Comparison of ENCODE assay signal across 10 mouse cellular contexts in genomic region chr2:30119641-30120051, GRCm38 (mm10). TPM values are rescaled to one million over a fixed set of nuclear protein-coding genes. Genes with fewer than 3 reads are reported as not detected.
DNase-seq lines count a peak whose midpoint lies in the region; ATAC-seq and TF ChIP-seq lines count a peak whose summit lies in the region.
"Had no signal": no experiment of that assay in that cellular context is flagged by ENCODE, and none has a peak within 500 bp of the region (broad histone marks: within the 10 kb centered on the region; RNA-seq: fewer than 3 reads in every experiment).

No protein-coding gene starts in this region.

- no peak for TF ChIP-seq EP300 in stomach, postnatal 0 days (optimal IDR thresholded peaks at IDR 0.05)

- intact Hi-C loops in left cerebral cortex, postnatal 4 days (cut with DNase I): no loop called here
- intact Hi-C loops in heart, postnatal 25 days (cut with DNase I): loop anchor here (5.0 kb wide), 1 partner anchor 33 kb away; no protein-coding TSS in a partner anchor

- peak overlapping the region; percentile 14; the same call in 1 of the 2 replicates for H3K9ac ChIP-seq in midbrain, embryonic 11.5 days (ENCODE audit: low read length)
- H3K9ac ChIP-seq in heart, embryonic 12.5 days: no peak overlapping the region
- no peak overlapping the region for H3K9ac ChIP-seq in stomach, postnatal 0 days (ENCODE audit: low read length)
- H3K9ac ChIP-seq: limb, embryonic 15.5 days had no signal

- H3K27me3 ChIP-seq in midbrain, embryonic 11.5 days (ENCODE audit: control insufficient read depth, insufficient read depth, low read length): no peaks in the 10 kb centered on the region
- H3K27me3 ChIP-seq in heart, embryonic 12.5 days (replicated peaks): no peaks in the 10 kb centered on the region
- no peaks in the 10 kb centered on the region for H3K27me3 ChIP-seq in stomach, postnatal 0 days (ENCODE audit: control insufficient read depth, insufficient read depth, low read length)
- H3K27me3 ChIP-seq: limb, embryonic 15.5 days had no signal

- H3K36me3 ChIP-seq in midbrain, embryonic 11.5 days (ENCODE audit: control insufficient read depth, insufficient read depth, low read length): no peaks in the 10 kb centered on the region
- peaks cover 8% of the 10 kb centered on the region; the same call in 1 of the 2 replicates for H3K36me3 ChIP-seq in heart, embryonic 12.5 days
- no peaks in the 10 kb centered on the region for H3K36me3 ChIP-seq in stomach, postnatal 0 days (ENCODE audit: control insufficient read depth, insufficient read depth, low read length)

- no peak overlapping the region for H3K4me3 ChIP-seq in midbrain, embryonic 11.5 days (ENCODE audit: low read depth, low read length)
- no peak overlapping the region for H3K4me3 ChIP-seq in heart, embryonic 12.5 days
- no peak overlapping the region for H3K4me3 ChIP-seq in stomach, postnatal 0 days (ENCODE audit: low read depth, low read length)
- H3K4me3 ChIP-seq: limb, embryonic 15.5 days had no signal

- no peak overlapping the region for H3K4me2 ChIP-seq in midbrain, embryonic 11.5 days
- H3K4me2 ChIP-seq in heart, embryonic 12.5 days: no peak overlapping the region
- no peak overlapping the region for H3K4me2 ChIP-seq in stomach, postnatal 0 days (replicated peaks; ENCODE audit: low read depth)
- H3K4me2 ChIP-seq: limb, embryonic 15.5 days had no signal

- H3K4me1 ChIP-seq in midbrain, embryonic 11.5 days (ENCODE audit: control insufficient read depth, insufficient read depth, low read length): peaks cover 14% of the 10 kb centered on the region
- peaks cover 13% of the 10 kb centered on the region for H3K4me1 ChIP-seq in heart, embryonic 12.5 days (replicated peaks)
- no peaks in the 10 kb centered on the region for H3K4me1 ChIP-seq in stomach, postnatal 0 days (replicated peaks; ENCODE audit: control insufficient read depth, insufficient read depth)

- H3K9me3 ChIP-seq in midbrain, embryonic 11.5 days (ENCODE audit: control insufficient read depth, low read length): no peaks in the 10 kb centered on the region
- no peaks in the 10 kb centered on the region for H3K9me3 ChIP-seq in heart, embryonic 12.5 days (replicated peaks)
- H3K9me3 ChIP-seq in stomach, postnatal 0 days (ENCODE audit: control insufficient read depth, low read length): no peaks in the 10 kb centered on the region
- H3K9me3 ChIP-seq: G1E; limb, embryonic 15.5 days had no signal

- TF ChIP-seq CTCF in stomach, postnatal 0 days (IDR thresholded peaks at IDR 0.05; ENCODE audit: low read depth): no peak

- DNase-seq in left cerebral cortex, adult 11 months (ENCODE audit: low spot score): peak; percentile 64
- no peak for DNase-seq in left cerebral cortex, postnatal 4 days
- DNase-seq in frontal cortex, postnatal 36 days (ENCODE audit: low spot score in 2 of 2): peak; percentile 74 to 76
- peak; percentile 62 for DNase-seq in midbrain, embryonic 11.5 days (ENCODE audit: low spot score, missing footprints)
- peak; percentile 41 for DNase-seq in thymus, postnatal 0 days (ENCODE audit: low spot score)
- DNase-seq in heart, postnatal 25 days (ENCODE audit: low spot score): no peak
- no peak for DNase-seq in stomach, postnatal 0 days (ENCODE audit: low spot score)

- 19% methylated on average over 6 of the region's 6 CpGs for WGBS in midbrain, embryonic 11.5 days
- 43% methylated on average over 6 of the region's 6 CpGs for WGBS in heart, embryonic 12.5 days
- WGBS in stomach, postnatal 0 days: 54% methylated on average over 6 of the region's 6 CpGs

- no peak overlapping the region for H3K27ac ChIP-seq in midbrain, embryonic 11.5 days (ENCODE audit: low read depth, low read length)
- no peak overlapping the region for H3K27ac ChIP-seq in heart, embryonic 12.5 days (ENCODE audit: poor library complexity, severe bottlenecking)
- no peak overlapping the region for H3K27ac ChIP-seq in stomach, postnatal 0 days (replicated peaks)
- H3K27ac ChIP-seq: limb, embryonic 15.5 days had no signal

- no peak for ATAC-seq in midbrain, embryonic 11.5 days (ENCODE audit: low FRiP score)
- no peak for ATAC-seq in heart, embryonic 12.5 days (ENCODE audit: insufficient number of reproducible peaks, low FRiP score)
- ATAC-seq in stomach, postnatal 0 days (ENCODE audit: low FRiP score, low TSS enrichment): no peak

RNA-seq across cellular contexts. Expression of gene Zer1, which starts 4.7 kb away (rescaled TPM):
- 10 to 100 TPM; 80.8 to 88.0 TPM for total RNA-seq in left cerebral cortex, postnatal 4 days (2021)
- 5.1 and 6.0 TPM in 2 replicates for polyA plus RNA-seq in midbrain, embryonic 11.5 days (2014; fragmentation: Nextera tagmentation; extraction: Ambion mirVana)
- 5.6 and 9.6 TPM in 2 replicates for polyA plus RNA-seq in thymus, postnatal 0 days (2015; fragmentation: Nextera tagmentation; extraction: Ambion mirVana)
- total RNA-seq in heart, postnatal 25 days (2021): 10 to 100 TPM; 23.5 to 26.7 TPM
- polyA plus RNA-seq in heart, embryonic 12.5 days (2016; fragmentation: Nextera tagmentation; extraction: Ambion mirVana): 5.7 and 6.1 TPM in 2 replicates
- polyA plus RNA-seq in stomach, postnatal 0 days (2015; fragmentation: Nextera tagmentation; extraction: Ambion mirVana): 2.9 and 3.1 TPM in 2 replicates

RNA-seq across cellular contexts. Expression of gene Tbc1d13, which starts 13.9 kb away (rescaled TPM):
- total RNA-seq in left cerebral cortex, postnatal 4 days (2021): 10 to 100 TPM; 84.9 to 87.6 TPM
- polyA plus RNA-seq in midbrain, embryonic 11.5 days (2014; fragmentation: Nextera tagmentation; extraction: Ambion mirVana): 12.1 and 13.3 TPM in 2 replicates
- 4.9 and 5.7 TPM in 2 replicates for polyA plus RNA-seq in thymus, postnatal 0 days (2015; fragmentation: Nextera tagmentation; extraction: Ambion mirVana)
- 10 to 100 TPM; 19.9 to 23.0 TPM for total RNA-seq in heart, postnatal 25 days (2021)
- polyA plus RNA-seq in heart, embryonic 12.5 days (2016; fragmentation: Nextera tagmentation; extraction: Ambion mirVana): 5.4 and 5.8 TPM in 2 replicates
- 3.7 and 3.9 TPM in 2 replicates for polyA plus RNA-seq in stomach, postnatal 0 days (2015; fragmentation: Nextera tagmentation; extraction: Ambion mirVana)

RNA-seq across cellular contexts. Expression of gene Zdhhc12, which starts 26.2 kb away (rescaled TPM):
- total RNA-seq in left cerebral cortex, postnatal 4 days (2021): 10 to 100 TPM; 14.9 to 15.6 TPM
- polyA plus RNA-seq in midbrain, embryonic 11.5 days (2014; fragmentation: Nextera tagmentation; extraction: Ambion mirVana): 28.0 and 30.6 TPM in 2 replicates
- polyA plus RNA-seq in thymus, postnatal 0 days (2015; fragmentation: Nextera tagmentation; extraction: Ambion mirVana): 28.8 and 29.5 TPM in 2 replicates
- 1 to 10 TPM; 3.9 to 4.7 TPM for total RNA-seq in heart, postnatal 25 days (2021)
- 49.8 and 50.4 TPM in 2 replicates for polyA plus RNA-seq in heart, embryonic 12.5 days (2016; fragmentation: Nextera tagmentation; extraction: Ambion mirVana)
- 27.7 and 27.8 TPM in 2 replicates for polyA plus RNA-seq in stomach, postnatal 0 days (2015; fragmentation: Nextera tagmentation; extraction: Ambion mirVana)

RNA-seq across cellular contexts. Expression of gene Pkn3, which starts 42.2 kb away (rescaled TPM):
- 1 to 10 TPM; 2.1 to 2.6 TPM for total RNA-seq in left cerebral cortex, postnatal 4 days (2021)
- 6.4 and 8.4 TPM in 2 replicates for polyA plus RNA-seq in midbrain, embryonic 11.5 days (2014; fragmentation: Nextera tagmentation; extraction: Ambion mirVana)
- 3.5 and 3.7 TPM in 2 replicates for polyA plus RNA-seq in thymus, postnatal 0 days (2015; fragmentation: Nextera tagmentation; extraction: Ambion mirVana)
- total RNA-seq in heart, postnatal 25 days (2021): 10 to 100 TPM; 10.5 to 13.2 TPM
- polyA plus RNA-seq in heart, embryonic 12.5 days (2016; fragmentation: Nextera tagmentation; extraction: Ambion mirVana): 19.6 and 21.5 TPM in 2 replicates
- 3.0 and 3.1 TPM in 2 replicates for polyA plus RNA-seq in stomach, postnatal 0 days (2015; fragmentation: Nextera tagmentation; extraction: Ambion mirVana)

RNA-seq across cellular contexts. Expression of gene Endog, which starts 51.6 kb away (rescaled TPM):
- 10 to 100 TPM; 13.3 to 15.8 TPM for total RNA-seq in left cerebral cortex, postnatal 4 days (2021)
- polyA plus RNA-seq in midbrain, embryonic 11.5 days (2014; fragmentation: Nextera tagmentation; extraction: Ambion mirVana): 11.6 and 13.7 TPM in 2 replicates
- 22.6 and 23.5 TPM in 2 replicates for polyA plus RNA-seq in thymus, postnatal 0 days (2015; fragmentation: Nextera tagmentation; extraction: Ambion mirVana)
- 100 to 1,000 TPM in 1 of 2 experiments, 10 to 100 TPM in 1; 93.8 to 100 TPM for total RNA-seq in heart, postnatal 25 days (2021)
- polyA plus RNA-seq in heart, embryonic 12.5 days (2016; fragmentation: Nextera tagmentation; extraction: Ambion mirVana): 37.0 and 39.7 TPM in 2 replicates
- 35.3 and 41.2 TPM in 2 replicates for polyA plus RNA-seq in stomach, postnatal 0 days (2015; fragmentation: Nextera tagmentation; extraction: Ambion mirVana)

Comparison
In these comparisons a context has a peak if more than half of its experiments do, and no peak if none do; other contexts are left out.
1. DNase-seq: peak in left cerebral cortex, adult 11 months (single experiment), frontal cortex, postnatal 36 days (2 of 2), midbrain, embryonic 11.5 days (single experiment) and thymus, postnatal 0 days (single experiment); none in left cerebral cortex, postnatal 4 days (single experiment), heart, postnatal 25 days (single experiment) and stomach, postnatal 0 days (single experiment).